Mouse (Mus musculus) heart, adult 2 months (tissue): ENCODE data around the gene Unc13d. TPM values are rescaled to one million over a fixed set of nuclear protein-coding genes. Genes with fewer than 3 reads are reported as not detected.
A peak's percentile ranks its signal among the peaks of the same experiment; 100 is the strongest.

Experiments used
- DNase-seq, 2 experiments: peaks; one replicate each; pipeline ENCODE4 v3.0.0; 2021
- H3K27ac ChIP-seq: fragments of 200-600 bp; 2 replicates; pipeline ENCODE4 v1.8.1; 2022
- H3K27me3 ChIP-seq: fragments of 200-500 bp; 2 replicates; pipeline ENCODE4 v1.6.1; 2012; ENCODE audit warnings: mild to moderate bottlenecking, low read length, inconsistent platforms, mixed read lengths; ENCODE audit not compliant: control insufficient read depth, insufficient read depth
- H3K36me3 ChIP-seq: fragments of 200-500 bp; 2 replicates; pipeline ENCODE4 v1.6.1; 2012; ENCODE audit warnings: low read length, inconsistent platforms; ENCODE audit not compliant: control insufficient read depth, insufficient read depth
- H3K4me1 ChIP-seq: fragments of 200-500 bp; 2 replicates; pipeline ENCODE4 v1.6.1; 2011; ENCODE audit warnings: low read length; ENCODE audit not compliant: control insufficient read depth, insufficient read depth
- H3K4me3 ChIP-seq: fragments of 200-600 bp; 2 replicates; pipeline ENCODE4 v1.8.1; 2022
- H3K79me2 ChIP-seq: fragments of 200-500 bp; replicated peaks from 2 replicates; pipeline ENCODE4 v1.6.1; 2012; ENCODE audit warnings: mild to moderate bottlenecking, inconsistent platforms, low read length, moderate library complexity, mixed read lengths; ENCODE audit not compliant: control insufficient read depth, insufficient read depth
- H3K9ac ChIP-seq: fragments of 200-500 bp; 2 replicates; pipeline ENCODE4 v1.6.1; 2012; ENCODE audit warnings: low read depth, mild to moderate bottlenecking, control low read depth, inconsistent platforms, low read length, mixed read lengths
- CTCF ChIP-seq: fragments of 200-600 bp; IDR thresholded peaks from 2 replicates; pipeline ENCODE4 v1.8.1; 2022; ENCODE audit warnings: antibody characterized with exemption, mild to moderate bottlenecking, moderate library complexity
- EP300 ChIP-seq: fragments of 200-500 bp; IDR thresholded peaks from 2 replicates; pipeline ENCODE4 v1.6.1; 2011; ENCODE audit warnings: low read depth, low read length, control low read depth; ENCODE audit not compliant: insufficient read depth
- POLR2A ChIP-seq: fragments of 200-500 bp; IDR thresholded peaks from 2 replicates; pipeline ENCODE4 v1.6.1; 2011; ENCODE audit warnings: mild to moderate bottlenecking, low read depth, low read length, control low read depth; ENCODE audit not compliant: insufficient read depth
- WGBS: fragments of 180-500 bp; shearing (Covaris S2); methylation state at CpG from one replicate; pipeline ENCODE4 v1.1.7; 2018; 5-methylcytosine and 5-hydroxymethylcytosine counted together
- intact Hi-C: fragments of 180-260 bp; cut with DNase I; formaldehyde crosslinking; loops from one replicate; pipeline ENCODE4 v1.15.1; 2025
- polyA plus RNA-seq: library from polyadenylated mRNA; depleted of rRNA; stranded (reverse); fragments of >200 nt; gene quantifications from 2 replicates; pipeline ENCODE4 v1.2.3, GENCODE M21; 2012
- total RNA-seq, 2 experiments: library from RNA; stranded (reverse); gene quantifications; 2 replicates each; pipeline ENCODE4 v1.2.3; 2021

Unc13d gene
- total and polyA plus RNA-seq, 3 experiments = 0.55 to 1.7 (median 1.5) TPM

DNA sequence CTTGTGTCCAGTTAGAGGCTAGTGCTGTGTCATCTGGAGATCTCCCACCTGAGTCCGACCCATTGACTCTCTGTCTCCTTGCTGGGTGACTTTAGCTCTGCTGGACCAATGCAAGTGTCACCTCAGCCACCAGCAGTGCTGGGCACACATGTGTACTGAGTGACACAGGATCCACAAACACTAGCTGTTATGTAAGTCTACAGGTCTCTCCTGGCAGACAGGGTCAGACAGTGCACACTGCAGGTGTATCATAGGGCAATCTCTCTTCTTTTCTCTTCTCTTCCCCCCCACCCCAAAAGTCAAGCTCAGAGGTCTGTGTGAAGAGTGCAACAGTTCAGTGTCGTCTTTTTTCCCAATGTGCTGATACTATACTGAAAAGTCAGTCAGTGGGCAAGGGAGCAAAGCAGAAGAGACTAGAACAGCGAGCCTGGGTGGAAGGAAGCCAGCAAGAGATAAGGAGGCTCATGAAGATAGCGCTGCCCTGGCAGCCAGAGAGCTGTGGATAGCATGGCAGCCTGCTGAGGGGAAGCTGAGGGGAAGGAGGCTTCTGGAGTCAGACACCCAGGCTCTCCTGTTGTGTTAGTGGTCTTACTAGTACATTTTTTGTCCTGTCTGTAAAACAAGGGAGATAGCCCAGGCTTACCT is 20.4 kb downstream of the Unc13d start:
- Histone ChIP-seq H3K9ac (no peak overlapping the region), H3K4me1 (no peaks in the 10 kb centered on the region; the same call in 1 of the 2 replicates), H3K4me3 (no peak overlapping the region), H3K79me2 (no peaks in the 10 kb centered on the region), H3K27me3 (no peaks in the 10 kb centered on the region), H3K36me3 (no peaks in the 10 kb centered on the region), H3K27ac (no peak overlapping the region)
- 46% methylated on average over 4 of the region's 4 CpGs for WGBS
- TF ChIP-seq CTCF = no peak
- no peak for TF ChIP-seq EP300
- no peak for TF ChIP-seq POLR2A
- intact Hi-C loops = no loop called here
- peak in 1 of 2 experiments; percentile 34 for DNase-seq

DNA sequence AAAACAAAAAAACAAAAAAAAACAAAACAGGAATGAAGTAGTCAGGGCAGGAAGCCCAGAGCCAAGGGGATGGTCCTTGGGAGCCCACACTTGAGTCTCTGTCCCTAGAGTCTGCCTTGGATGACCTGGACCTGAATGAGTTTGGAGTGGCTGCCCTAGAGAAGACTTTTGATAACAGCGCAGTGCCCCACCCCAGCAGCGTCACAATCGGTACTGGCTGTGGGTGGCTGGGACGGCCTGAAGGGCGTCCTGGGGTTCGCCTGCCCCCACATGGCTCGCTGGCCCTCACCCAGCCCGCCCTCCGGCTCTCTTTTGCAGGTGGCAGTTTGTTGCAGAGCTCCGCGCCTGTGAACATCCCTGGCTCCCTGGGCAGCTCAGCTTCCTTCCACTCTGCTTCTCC is 21.9 kb downstream of the Unc13d start:
- WGBS = 80% methylated on average over 11 of the region's 11 CpGs
- no peak for DNase-seq
- H3K9ac ChIP-seq = no peak overlapping the region
- no peaks in the 10 kb centered on the region for H3K36me3 ChIP-seq
- no peaks in the 10 kb centered on the region for H3K79me2 ChIP-seq
- H3K4me3 ChIP-seq = no peak overlapping the region
- TF ChIP-seq EP300 = no peak
- TF ChIP-seq POLR2A = no peak
- no peak for TF ChIP-seq CTCF
- H3K27me3 ChIP-seq = no peaks in the 10 kb centered on the region
- no peak overlapping the region for H3K27ac ChIP-seq
- H3K4me1 ChIP-seq = no peaks in the 10 kb centered on the region; the same call in 1 of the 2 replicates
- intact Hi-C loops = no loop called here

DNA sequence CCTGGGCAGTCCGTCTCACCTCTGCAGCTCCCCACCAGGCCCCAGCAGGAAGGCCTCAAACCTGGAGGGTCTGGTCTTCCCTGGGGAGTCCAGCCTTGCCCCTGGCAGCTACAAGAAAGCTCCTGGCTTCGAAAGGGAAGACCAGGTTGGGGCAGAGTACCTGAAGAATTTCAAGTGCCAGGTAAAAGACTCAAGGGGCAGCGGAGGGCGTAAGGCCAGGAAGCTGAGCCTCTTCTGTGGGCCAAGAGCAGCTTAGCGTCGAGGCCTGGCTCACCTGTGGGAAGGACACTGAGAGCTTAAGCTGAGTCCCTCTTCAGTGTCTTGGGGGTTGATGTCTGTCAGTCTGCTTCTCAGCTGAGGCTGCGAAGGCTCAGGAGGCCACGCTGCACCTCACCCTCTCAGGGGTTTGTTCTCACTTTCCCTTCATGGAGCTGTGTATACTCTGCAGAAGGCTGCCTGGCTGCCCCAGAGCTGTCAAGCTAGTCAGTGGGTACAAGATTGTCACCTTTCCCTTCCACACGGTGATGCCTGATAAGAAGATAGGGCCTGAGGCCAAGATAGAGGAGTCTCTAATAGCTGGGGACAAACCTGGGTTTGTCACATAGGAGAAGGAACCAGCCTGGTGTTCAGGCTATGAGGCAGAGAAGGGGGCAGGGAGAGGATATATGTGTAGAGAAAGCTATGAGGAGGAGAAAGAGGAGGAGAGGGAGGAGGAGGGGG is 24.1 kb downstream of the Unc13d start:
- no peak for TF ChIP-seq EP300
- TF ChIP-seq CTCF = no peak
- TF ChIP-seq POLR2A = no peak
- H3K27me3 ChIP-seq = no peaks in the 10 kb centered on the region
- no peaks in the 10 kb centered on the region for H3K36me3 ChIP-seq
- no peak for DNase-seq
- no peaks in the 10 kb centered on the region; the same call in 1 of the 2 replicates for H3K4me1 ChIP-seq
- 86% methylated on average over 9 of the region's 9 CpGs for WGBS
- H3K27ac ChIP-seq = no peak overlapping the region
- no peaks in the 10 kb centered on the region for H3K79me2 ChIP-seq
- no peak overlapping the region for H3K9ac ChIP-seq
- intact Hi-C loops = no loop called here
- no peak overlapping the region for H3K4me3 ChIP-seq

DNA sequence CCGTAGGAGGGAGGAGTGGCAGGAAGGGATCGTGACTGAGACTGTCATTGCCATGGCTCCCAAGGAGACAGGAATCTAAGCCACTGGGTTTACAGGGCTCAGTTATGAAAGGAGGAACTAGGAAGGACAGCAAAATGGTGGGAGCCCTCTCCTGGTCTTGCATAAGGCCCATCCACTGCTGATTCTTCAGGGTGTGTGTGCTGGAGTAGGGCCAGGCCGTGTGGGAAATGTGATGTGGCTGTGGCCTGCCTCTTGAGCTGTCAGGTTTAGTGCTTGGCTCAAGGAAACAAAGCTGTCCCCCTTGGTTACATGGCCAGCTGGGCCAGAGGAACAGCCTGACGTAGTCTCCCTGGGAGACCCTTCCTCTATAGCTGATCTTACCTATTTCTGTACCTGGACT is 27.6 kb downstream of the Unc13d start:
- DNase-seq = no peak
- H3K79me2 ChIP-seq = no peaks in the 10 kb centered on the region; the same call in none of the 2 replicates
- TF ChIP-seq EP300 (no peak), POLR2A (no peak), CTCF (no peak)
- H3K4me3 ChIP-seq = no peak overlapping the region
- 75% methylated on average over 4 of the region's 4 CpGs for WGBS
- H3K9ac ChIP-seq = no peak overlapping the region
- intact Hi-C loops = no loop called here
- H3K27ac ChIP-seq = no peak overlapping the region
- H3K36me3 ChIP-seq = no peaks in the 10 kb centered on the region
- no peaks in the 10 kb centered on the region for H3K4me1 ChIP-seq
- no peaks in the 10 kb centered on the region for H3K27me3 ChIP-seq

DNA sequence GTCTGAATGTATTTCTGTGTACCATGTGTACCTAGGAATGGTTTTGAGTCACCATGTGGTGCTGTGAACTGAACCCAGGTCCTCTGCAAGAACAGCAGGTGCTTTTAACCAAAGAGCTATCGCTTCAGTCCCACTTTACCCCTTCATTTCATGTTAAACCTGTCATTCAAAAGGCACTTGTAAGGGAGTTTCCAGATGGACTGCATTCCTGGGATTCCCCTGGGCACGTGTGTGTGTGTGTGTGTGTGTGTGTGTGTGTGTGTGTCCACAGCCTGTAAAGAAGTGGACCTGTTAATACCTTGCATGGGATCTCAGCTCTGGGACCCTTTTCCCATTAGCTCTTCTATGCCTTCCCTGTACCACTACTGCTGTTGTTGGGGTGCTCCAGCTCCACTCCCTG is 28.2 kb downstream of the Unc13d start:
- Histone ChIP-seq H3K27me3 (no peaks in the 10 kb centered on the region), H3K36me3 (no peaks in the 10 kb centered on the region), H3K9ac (no peak overlapping the region), H3K4me3 (no peak overlapping the region), H3K27ac (no peak overlapping the region), H3K4me1 (no peaks in the 10 kb centered on the region), H3K79me2 (no peaks in the 10 kb centered on the region; the same call in none of the 2 replicates)
- 81% methylated on average over 2 of the region's 2 CpGs for WGBS
- no peak for DNase-seq
- intact Hi-C loops = no loop called here
- no peak for TF ChIP-seq EP300
- no peak for TF ChIP-seq POLR2A
- no peak for TF ChIP-seq CTCF

DNA sequence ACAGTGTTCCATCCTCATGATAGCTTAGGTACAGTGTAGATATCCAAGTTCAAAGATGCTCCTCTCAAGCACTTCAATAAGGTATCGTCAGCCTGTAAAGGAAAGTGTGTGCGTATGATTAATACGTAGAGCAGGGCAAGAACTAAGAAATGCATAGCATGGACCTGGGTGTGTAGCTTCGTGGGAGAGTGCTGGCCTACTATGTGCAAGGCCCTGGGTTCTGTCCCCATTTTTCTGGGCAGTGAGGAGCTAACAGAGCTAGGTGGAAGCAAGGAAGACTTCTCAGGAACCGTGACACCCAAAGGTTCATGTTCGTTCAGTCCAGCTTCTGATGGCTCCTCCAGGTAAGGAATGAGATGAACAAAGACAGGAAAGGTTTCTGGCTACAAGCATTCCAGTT is 32.6 kb downstream of the Unc13d start:
- Histone ChIP-seq H3K4me3 (no peak overlapping the region), H3K27ac (no peak overlapping the region), H3K4me1 (peaks cover 3% of the 10 kb centered on the region), H3K36me3 (peaks cover 3% of the 10 kb centered on the region), H3K9ac (no peak overlapping the region), H3K79me2 (no peaks in the 10 kb centered on the region; the same call in none of the 2 replicates), H3K27me3 (no peaks in the 10 kb centered on the region)
- TF ChIP-seq EP300 (no peak), CTCF (no peak), POLR2A (no peak)
- no peak for DNase-seq
- intact Hi-C loops = no loop called here
- 91% methylated on average over 6 of the region's 6 CpGs for WGBS
